Mouse (Mus musculus) kidney, adult 10 weeks (tissue): ENCODE data around the gene 1700123K08Rik. TPM values are rescaled to one million over a fixed set of nuclear protein-coding genes. Genes with fewer than 3 reads are reported as not detected.

Experiments
- polyA plus RNA-seq: library from polyadenylated mRNA; stranded (reverse); fragments of 350-450 nt; fragmentation: Illumina TruSeq; extraction: RNeasy Lipid Tissue Mini Kit (QIAGEN cat#74804); gene quantifications from one replicate; pipeline ENCODE4 v1.2.3, GENCODE M21; 2014; ENCODE audit warnings: low read depth, low replicate concordance

The 1700123K08Rik gene
- not detected for polyA plus RNA-seq

DNA sequence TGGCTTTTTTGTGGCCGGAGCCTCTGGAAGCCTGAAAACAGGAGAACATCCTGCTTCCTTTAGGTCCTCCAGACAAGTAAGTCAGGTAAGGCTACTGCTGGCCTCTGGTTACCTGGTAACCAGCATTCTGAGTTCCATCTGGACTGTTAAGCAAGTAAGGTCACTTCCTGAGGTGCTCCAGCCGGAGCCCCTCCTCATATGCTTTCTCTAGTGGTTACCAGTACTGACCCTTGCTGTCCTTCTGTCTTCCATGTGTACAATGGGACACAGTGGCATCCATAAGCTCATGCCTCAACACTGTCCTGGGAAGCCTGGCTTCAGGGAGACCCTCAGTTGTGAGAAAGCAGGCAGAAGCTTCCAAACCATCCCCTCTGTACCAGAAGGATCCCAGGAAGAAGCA, at the start of gene 1700123K08Rik:
1700123K08Rik (minus strand) TSS at position 101 of the 400 bp plus-strand sequence.

Other genes with a start within 250 kb of the 1700123K08Rik start
- not detected for gene Pvrig, start 222.8 kb downstream of the 1700123K08Rik start, polyA plus RNA-seq
- gene Zfp157, start 123.2 kb downstream of the 1700123K08Rik start, polyA plus RNA-seq, result 24.4 TPM
- 85.1 TPM for gene Zfp68, start 55.0 kb upstream of the 1700123K08Rik start, polyA plus RNA-seq
- gene A430033K04Rik, start 58.1 kb upstream of the 1700123K08Rik start, polyA plus RNA-seq, result 11.7 TPM
- 5.1 TPM for gene Fam20c, start 189.8 kb upstream of the 1700123K08Rik start, polyA plus RNA-seq